Mouse (Mus musculus) forebrain, embryonic 12.5 days (tissue): ENCODE results near the gene Cox16. TPM values are rescaled to one million over a fixed set of nuclear protein-coding genes. Genes with fewer than 3 reads are reported as not detected.

Experiments
- ATAC-seq: fragments of 200-750 bp; cut with Nextera tagmentation; 2 replicates; pipeline ENCODE4 v1.8.0; 2017; ENCODE audit warnings: moderate TSS enrichment; ENCODE audit not compliant: low FRiP score
- H3K27ac ChIP-seq: fragments of 300-500 bp; sonication (generic); 2 replicates; pipeline ENCODE4 v1.5.1; 2016; ENCODE audit warnings: mild to moderate bottlenecking
- H3K27me3 ChIP-seq: fragments of 300-500 bp; sonication (generic); 2 replicates; pipeline ENCODE4 v1.6.1; 2016; ENCODE audit warnings: mild to moderate bottlenecking
- H3K36me3 ChIP-seq: fragments of 300-500 bp; sonication (generic); replicated peaks from 2 replicates; pipeline ENCODE4 v1.6.1; 2016; ENCODE audit warnings: mild to moderate bottlenecking
- H3K4me1 ChIP-seq: fragments of 300-500 bp; sonication (generic); 2 replicates; pipeline ENCODE4 v1.6.1; 2016
- H3K4me2 ChIP-seq: fragments of 300-500 bp; sonication (generic); 2 replicates; pipeline ENCODE4 v1.6.1; 2016; ENCODE audit warnings: mild to moderate bottlenecking, moderate library complexity
- H3K4me3 ChIP-seq: fragments of 300-500 bp; sonication (generic); replicated peaks from 2 replicates; pipeline ENCODE4 v1.5.1; 2016; ENCODE audit warnings: mild to moderate bottlenecking
- H3K9ac ChIP-seq: fragments of 300-500 bp; sonication (generic); 2 replicates; pipeline ENCODE4 v1.6.1; 2016; ENCODE audit warnings: mild to moderate bottlenecking
- H3K9me3 ChIP-seq: fragments of 300-500 bp; sonication (generic); 2 replicates; pipeline ENCODE4 v1.6.1; 2016
- WGBS: fragments of 180-500 bp; shearing (Covaris S2); methylation state at CpG from one replicate; pipeline ENCODE4 v1.1.7; 2016; 5-methylcytosine and 5-hydroxymethylcytosine counted together
- polyA plus RNA-seq: library from polyadenylated mRNA; unstranded; fragments of >200 nt; fragmentation: Nextera tagmentation; extraction: Ambion mirVana; gene quantifications from 2 replicates; pipeline ENCODE4 v1.2.1, GENCODE M21; 2016

Cox16 gene
- polyA plus RNA-seq, 1 experiment from 2014 or later, result 136 TPM

DNA sequence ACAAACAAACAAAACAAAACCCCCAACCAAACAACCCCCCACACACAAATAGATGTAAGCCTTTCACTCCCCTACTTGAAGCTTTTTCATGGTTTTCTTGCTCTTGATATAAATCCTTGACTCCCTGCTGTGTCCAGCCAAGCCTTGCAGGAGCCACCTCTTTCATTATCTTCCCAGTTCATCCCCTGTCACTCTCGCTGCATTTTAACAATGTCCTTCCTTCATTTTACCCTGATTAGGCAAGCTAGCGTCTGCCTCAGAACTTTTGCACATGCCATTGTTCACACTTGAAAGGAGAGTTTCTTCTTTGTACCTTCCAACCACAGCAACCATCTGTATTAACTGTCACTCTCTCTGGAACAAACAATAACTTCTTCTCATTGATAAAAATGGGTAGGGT is 167.1 kb downstream of the Cox16 start:
- no peak overlapping the region for H3K9ac ChIP-seq
- no peaks in the 10 kb centered on the region for H3K27me3 ChIP-seq
- WGBS, result 0% methylated on average over 2 of the region's 2 CpGs
- H3K4me1 ChIP-seq, result peaks cover 11% of the 10 kb centered on the region
- H3K27ac ChIP-seq, result no peak overlapping the region
- no peak overlapping the region for H3K4me3 ChIP-seq
- no peak overlapping the region for H3K4me2 ChIP-seq
- no peak for ATAC-seq
- no peaks in the 10 kb centered on the region for H3K9me3 ChIP-seq
- H3K36me3 ChIP-seq, result no peaks in the 10 kb centered on the region

- WGBS, result 92% methylated on average over 5 of the region's 5 CpGs
Observed at GRCm38 (mm10) chr12:81315953-81316352, 169.0 kb downstream of the Cox16 start.

More at GRCm38 (mm10) chr12:81315953-81316352, 169.0 kb downstream of the Cox16 start:
- no peak overlapping the region for H3K27ac ChIP-seq
- no peaks in the 10 kb centered on the region for H3K36me3 ChIP-seq
- no peak overlapping the region for H3K9ac ChIP-seq
- H3K4me2 ChIP-seq, result no peak overlapping the region
- H3K9me3 ChIP-seq, result no peaks in the 10 kb centered on the region
- no peak for ATAC-seq
- H3K27me3 ChIP-seq, result no peaks in the 10 kb centered on the region
- H3K4me1 ChIP-seq, result peaks cover 8% of the 10 kb centered on the region; the same call in 1 of the 2 replicates
- no peak overlapping the region for H3K4me3 ChIP-seq

Other genes with a start within 250 kb of the Cox16 start
- 1.7 and 2.2 TPM in 2 replicates for gene Slc8a3, start 151.9 kb downstream of the Cox16 start, polyA plus RNA-seq
- gene Gm4787, start 105.7 kb downstream of the Cox16 start, polyA plus RNA-seq, result 0.22 and 0.34 TPM in 2 replicates
- 0.28 and 0.67 TPM in 2 replicates for gene Adam4, start 63.2 kb downstream of the Cox16 start, polyA plus RNA-seq
- gene Gm20498, start 47.8 kb upstream of the Cox16 start, polyA plus RNA-seq, result 23.3 and 24.6 TPM in 2 replicates
- 30.9 and 34.2 TPM in 2 replicates for gene Synj2bp, start 47.8 kb upstream of the Cox16 start, polyA plus RNA-seq
- 0.36 and 0.43 TPM in 2 replicates for gene Adam21, start 83.3 kb upstream of the Cox16 start, polyA plus RNA-seq
- 66.5 and 67.5 TPM in 2 replicates for gene Med6, start 109.9 kb upstream of the Cox16 start, polyA plus RNA-seq
- gene Ttc9, start 146.1 kb upstream of the Cox16 start, polyA plus RNA-seq, result 5.7 and 7.6 TPM in 2 replicates